Mouse (Mus musculus): ENCODE measurements around the gene Tspan31.
A peak's percentile ranks its signal among the peaks of the same experiment; 100 is the strongest.

GRCm38 (mm10) chr10:127049395-127050118 is 20.5 kb downstream of the Tspan31 start:
- TF ChIP-seq POLR2A (IDR thresholded peaks at IDR 0.05; ENCODE audit: low read depth, low read length) (no peak), CTCF (IDR thresholded peaks at IDR 0.05; ENCODE audit: borderline replicate concordance, insufficient read depth, low read length) (peak; percentile 23; the same call in 1 of the 2 replicates)

Data from embryonic fibroblast, embryonic 13.5 days (primary cell).